Mouse (Mus musculus) MEL (cell line): ENCODE results near the gene Prkd2.

Source experiments
- EP300 ChIP-seq, 2 experiments: IDR thresholded peaks; 2 replicates each; pipeline ENCODE4 v1.6.1; 2011; ENCODE audit warnings: improper control_type of control experiment in 2 of 2, low read length in 2 of 2, low read depth in 1 of 2, mild to moderate bottlenecking in 1 of 2
- HCFC1 ChIP-seq: IDR thresholded peaks from 2 replicates; pipeline ENCODE4 v1.6.1; 2012; ENCODE audit warnings: low read depth, mild to moderate bottlenecking, inconsistent platforms, low read length, improper control_type of control experiment, moderate library complexity
- MAX ChIP-seq: IDR thresholded peaks from 2 replicates; pipeline ENCODE4 v1.6.1; 2011; ENCODE audit warnings: low read length, improper control_type of control experiment
- POLR2A ChIP-seq, 2 experiments: IDR thresholded peaks; 2 replicates each; pipeline ENCODE4 v1.6.1; 2011 to 2012; ENCODE audit warnings: low read length in 2 of 2, mild to moderate bottlenecking in 2 of 2, control low read depth in 1 of 2, improper control_type of control experiment in 1 of 2, low read depth in 1 of 2, moderate library complexity in 1 of 2; ENCODE audit not compliant: control insufficient read depth in 1 of 2, insufficient read depth in 1 of 2, poor library complexity in 1 of 2

DNA sequence AGATGAGACGGTGACA lies 32.4 kb downstream of the Prkd2 start, which contains the start of gene Dact3:
- TF ChIP-seq MAX (no peak), HCFC1 (no peak), EP300 (IDR thresholded peaks at IDR 0.05; ENCODE audit: low read depth in 1 of 2, low read length in 2 of 2) (no peak), POLR2A (IDR thresholded peaks at IDR 0.05; ENCODE audit: control insufficient read depth in 1 of 2, insufficient read depth in 1 of 2, low read depth in 1 of 2, low read length in 2 of 2, poor library complexity in 1 of 2) (no peak)
